Mouse (Mus musculus) midbrain, postnatal 0 days (tissue): Measurements from ENCODE around the gene Plcg1. TPM values are rescaled to one million over a fixed set of nuclear protein-coding genes. Genes with fewer than 3 reads are reported as not detected.

ENCODE experiments used
- ATAC-seq: fragments of 200-750 bp; cut with Nextera tagmentation; 2 replicates; pipeline ENCODE4 v1.8.0; 2017; ENCODE audit warnings: moderate number of reproducible peaks, mild to moderate bottlenecking, moderate TSS enrichment, moderate library complexity; ENCODE audit not compliant: low FRiP score
- DNase-seq: peaks from one replicate; pipeline ENCODE4 v3.0.0-alpha.2; 2015; ENCODE audit warnings: low spot score
- H3K27ac ChIP-seq: fragments of 300-500 bp; sonication (generic); 2 replicates; pipeline ENCODE4 v1.5.1; 2014; ENCODE audit warnings: low read depth, mild to moderate bottlenecking, low read length, mixed read lengths
- H3K27me3 ChIP-seq: fragments of 300-500 bp; sonication (generic); 2 replicates; pipeline ENCODE4 v1.6.1; 2014; ENCODE audit warnings: low read length, control low read depth, mixed read lengths; ENCODE audit not compliant: insufficient read depth
- H3K36me3 ChIP-seq: fragments of 300-500 bp; sonication (generic); 2 replicates; pipeline ENCODE4 v1.6.1; 2014; ENCODE audit warnings: low read length, control low read depth, mixed read lengths; ENCODE audit not compliant: insufficient read depth
- H3K4me1 ChIP-seq: fragments of 300-500 bp; sonication (generic); 2 replicates; pipeline ENCODE4 v1.6.1; 2014; ENCODE audit warnings: mild to moderate bottlenecking, control low read depth, antibody characterized with exemption, low read length, mixed read lengths; ENCODE audit not compliant: insufficient read depth
- H3K4me2 ChIP-seq: fragments of 300-500 bp; sonication (generic); 2 replicates; pipeline ENCODE4 v1.6.1; 2014; ENCODE audit warnings: low read depth, mild to moderate bottlenecking, low read length, mixed read lengths; ENCODE audit not compliant: poor library complexity, severe bottlenecking
- H3K4me3 ChIP-seq: fragments of 300-500 bp; sonication (generic); 2 replicates; pipeline ENCODE4 v1.5.1; 2014; ENCODE audit warnings: low read depth, mild to moderate bottlenecking, low read length, moderate library complexity
- H3K9ac ChIP-seq: fragments of 300-500 bp; sonication (generic); replicated peaks from 2 replicates; pipeline ENCODE4 v1.6.1; 2014; ENCODE audit warnings: mild to moderate bottlenecking, low read length, moderate library complexity, mixed read lengths; ENCODE audit not compliant: poor library complexity, severe bottlenecking
- H3K9me3 ChIP-seq: fragments of 300-500 bp; sonication (generic); 2 replicates; pipeline ENCODE4 v1.6.1; 2016; ENCODE audit warnings: low read length, control low read depth
- CTCF ChIP-seq: IDR thresholded peaks from 2 replicates; pipeline ENCODE4 v1.5.1; 2016; ENCODE audit warnings: antibody characterized with exemption, mild to moderate bottlenecking
- WGBS: fragments of 180-500 bp; shearing (Covaris S2); extraction: QIAGEN DNeasy Blood & Tissue Kit; methylation state at CpG from one replicate; pipeline ENCODE4 v1.1.7; 2014; 5-methylcytosine and 5-hydroxymethylcytosine counted together
- polyA plus RNA-seq: library from polyadenylated mRNA; unstranded; fragments of >200 nt; fragmentation: Nextera tagmentation; extraction: Ambion mirVana; gene quantifications from 2 replicates; pipeline ENCODE4 v1.2.1, GENCODE M21; 2015
- total RNA-seq: library from RNA; depleted of rRNA; stranded (reverse); fragments of >200 nt; gene quantifications from 2 replicates; pipeline ENCODE4 v1.2.3, GENCODE M21; 2014

Gene Plcg1
- total and polyA plus RNA-seq, 2 experiments from 2014 or later = 45.2 to 88.7 TPM

DNA sequence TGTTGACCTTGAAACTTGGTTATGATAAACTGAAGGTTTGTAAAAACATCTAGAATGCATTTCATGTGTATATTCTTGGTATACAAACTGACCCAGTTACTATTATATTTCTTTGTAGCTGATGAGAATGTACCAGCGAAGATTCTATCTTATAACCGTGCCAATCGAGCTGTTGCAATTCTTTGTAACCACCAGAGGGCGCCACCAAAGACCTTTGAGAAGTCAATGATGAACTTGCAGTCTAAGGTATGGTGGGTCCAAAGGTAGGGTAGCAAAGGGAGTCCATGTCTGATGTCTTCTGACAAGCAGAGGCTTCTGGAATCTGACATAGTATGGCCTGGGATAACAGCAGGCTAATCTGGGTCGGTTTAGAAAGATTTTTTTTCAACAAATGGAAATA lies 13.8 kb upstream of the Plcg1 start:
- H3K27me3 ChIP-seq = no peaks in the 10 kb centered on the region
- no peak overlapping the region for H3K9ac ChIP-seq
- H3K36me3 ChIP-seq = peaks cover 41% of the 10 kb centered on the region
- H3K4me1 ChIP-seq = no peaks in the 10 kb centered on the region
- no peak overlapping the region for H3K4me3 ChIP-seq
- DNase-seq (peak; percentile 71), ATAC-seq (no peak)
- WGBS = 76% methylated on average over 5 of the region's 5 CpGs
- no peak overlapping the region for H3K27ac ChIP-seq
- TF ChIP-seq CTCF = peak; percentile 80
- no peaks in the 10 kb centered on the region for H3K9me3 ChIP-seq
- H3K4me2 ChIP-seq = no peak overlapping the region

DNA sequence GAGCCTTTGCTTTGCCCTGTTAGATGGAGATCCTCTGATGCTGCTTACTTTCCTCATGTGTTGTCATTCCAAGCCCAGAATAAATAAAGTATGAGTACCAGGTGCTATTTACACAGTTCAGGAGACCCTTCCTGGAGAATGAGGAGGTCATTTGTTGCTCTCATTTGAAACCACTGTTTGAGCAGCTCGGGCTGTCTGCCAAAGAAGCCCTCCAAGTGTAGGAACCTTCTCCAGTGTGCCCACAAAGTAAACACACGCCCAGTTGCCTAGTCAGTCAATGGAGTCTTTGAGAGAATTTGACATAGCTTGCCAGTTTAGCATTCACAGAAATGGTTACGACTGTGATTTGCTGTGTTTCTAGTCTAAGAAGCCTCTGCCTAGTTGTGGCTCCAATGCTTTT lies 12.3 kb upstream of the Plcg1 start:
- peak; percentile 73 for DNase-seq
- peaks cover 40% of the 10 kb centered on the region for H3K36me3 ChIP-seq

GRCm38 (mm10) chr2:160722714-160723113 lies 8.4 kb upstream of the Plcg1 start:
- Histone ChIP-seq H3K36me3 (peaks cover 25% of the 10 kb centered on the region), H3K9me3 (no peaks in the 10 kb centered on the region), H3K27ac (no peak overlapping the region), H3K27me3 (no peaks in the 10 kb centered on the region), H3K4me2 (no peak overlapping the region), H3K4me1 (no peaks in the 10 kb centered on the region), H3K4me3 (no peak overlapping the region), H3K9ac (no peak overlapping the region)
- ATAC-seq = no peak
- WGBS = 78% methylated on average over 4 of the region's 4 CpGs
- no peak for DNase-seq
- TF ChIP-seq CTCF = no peak

More for the DNA sequence above, 12.3 kb upstream of the Plcg1 start:
- 71% methylated on average over 3 of the region's 3 CpGs for WGBS
- no peak overlapping the region for H3K27ac ChIP-seq
- H3K27me3 ChIP-seq = no peaks in the 10 kb centered on the region
- no peaks in the 10 kb centered on the region for H3K9me3 ChIP-seq
- no peak for ATAC-seq
- H3K4me1 ChIP-seq = no peaks in the 10 kb centered on the region
- no peak overlapping the region for H3K9ac ChIP-seq
- no peak overlapping the region for H3K4me2 ChIP-seq
- no peak for TF ChIP-seq CTCF
- H3K4me3 ChIP-seq = no peak overlapping the region

- H3K36me3 ChIP-seq = peaks cover 18% of the 10 kb centered on the region
- WGBS = 97% methylated on average over 4 of the region's 4 CpGs
These were observed 7.3 kb upstream of the Plcg1 start for GRCm38 (mm10) chr2:160723613-160724375.

GRCm38 (mm10) chr2:160724536-160724935 lies 6.6 kb upstream of the Plcg1 start:
- Histone ChIP-seq H3K4me2 (no peak overlapping the region), H3K9ac (no peak overlapping the region), H3K9me3 (no peaks in the 10 kb centered on the region), H3K27ac (no peak overlapping the region), H3K27me3 (no peaks in the 10 kb centered on the region), H3K4me3 (no peak overlapping the region), H3K36me3 (peaks cover 17% of the 10 kb centered on the region), H3K4me1 (no peaks in the 10 kb centered on the region)
- WGBS = 87% methylated on average over 5 of the region's 5 CpGs
- ATAC-seq (no peak), DNase-seq (no peak)
- no peak for TF ChIP-seq CTCF

More at GRCm38 (mm10) chr2:160723613-160724375, 7.3 kb upstream of the Plcg1 start:
- Histone ChIP-seq H3K27me3 (no peaks in the 10 kb centered on the region), H3K9ac (no peak overlapping the region), H3K27ac (no peak overlapping the region), H3K4me3 (no peak overlapping the region), H3K9me3 (no peaks in the 10 kb centered on the region), H3K4me2 (no peak overlapping the region), H3K4me1 (no peaks in the 10 kb centered on the region)
- no peak for TF ChIP-seq CTCF
- DNase-seq (no peak), ATAC-seq (no peak)
